Mouse (Mus musculus) heart, embryonic 15.5 days (tissue): ENCODE results near the gene Inava. TPM values are rescaled to one million over a fixed set of nuclear protein-coding genes. Genes with fewer than 3 reads are reported as not detected.

Experiments used
- ATAC-seq: fragments of 200-750 bp; cut with Nextera tagmentation; replicated peaks from 2 replicates; pipeline ENCODE4 v1.8.0; 2017; ENCODE audit warnings: low read depth, moderate TSS enrichment; ENCODE audit not compliant: insufficient number of reproducible peaks, insufficient read depth, low FRiP score
- H3K27ac ChIP-seq: fragments of 300-500 bp; sonication (generic); 2 replicates; pipeline ENCODE4 v1.5.1; 2015; ENCODE audit warnings: mild to moderate bottlenecking, inconsistent platforms
- H3K27me3 ChIP-seq: fragments of 300-500 bp; sonication (generic); 2 replicates; pipeline ENCODE4 v1.6.1; 2015; ENCODE audit warnings: inconsistent platforms
- H3K36me3 ChIP-seq: fragments of 300-500 bp; sonication (generic); 2 replicates; pipeline ENCODE4 v1.6.1; 2015; ENCODE audit warnings: mild to moderate bottlenecking, inconsistent platforms
- H3K4me1 ChIP-seq: fragments of 300-500 bp; sonication (generic); replicated peaks from 2 replicates; pipeline ENCODE4 v1.6.1; 2015; ENCODE audit warnings: inconsistent platforms
- H3K4me2 ChIP-seq: fragments of 300-500 bp; sonication (generic); 2 replicates; pipeline ENCODE4 v1.6.1; 2015; ENCODE audit warnings: inconsistent platforms, mild to moderate bottlenecking, moderate library complexity
- H3K4me3 ChIP-seq: fragments of 300-500 bp; sonication (generic); 2 replicates; pipeline ENCODE4 v1.5.1; 2015; ENCODE audit warnings: mild to moderate bottlenecking, inconsistent platforms
- H3K9ac ChIP-seq: fragments of 300-500 bp; sonication (generic); 2 replicates; pipeline ENCODE4 v1.6.1; 2015; ENCODE audit warnings: mild to moderate bottlenecking, inconsistent platforms
- H3K9me3 ChIP-seq: fragments of 300-500 bp; sonication (generic); replicated peaks from 2 replicates; pipeline ENCODE4 v1.6.1; 2016; ENCODE audit warnings: inconsistent platforms
- WGBS: fragments of 180-500 bp; shearing (Covaris S2); methylation state at CpG from one replicate; pipeline ENCODE4 v1.1.7; 2015; ENCODE audit warnings: mixed read lengths; 5-methylcytosine and 5-hydroxymethylcytosine counted together
- polyA plus RNA-seq: library from polyadenylated mRNA; unstranded; fragments of >200 nt; fragmentation: Nextera tagmentation; extraction: Ambion mirVana; gene quantifications from 2 replicates; pipeline ENCODE4 v1.2.1, GENCODE M21; 2015

Gene Inava
- polyA plus RNA-seq, 1 experiment from 2014 or later: 0.45 TPM

GRCm38 (mm10) chr1:136190033-136190432 lies 44.0 kb downstream of the Inava start:
- Histone ChIP-seq H3K27ac (no peak overlapping the region), H3K9ac (no peak overlapping the region), H3K9me3 (no peaks in the 10 kb centered on the region), H3K4me3 (no peak overlapping the region), H3K36me3 (no peaks in the 10 kb centered on the region), H3K27me3 (no peaks in the 10 kb centered on the region), H3K4me1 (no peaks in the 10 kb centered on the region), H3K4me2 (no peak overlapping the region)
- no peak for ATAC-seq
- WGBS: 85% methylated on average over 5 of the region's 5 CpGs

GRCm38 (mm10) chr1:136179511-136180001 lies 54.5 kb downstream of the Inava start:
- Histone ChIP-seq H3K4me3 (no peak overlapping the region), H3K27me3 (no peaks in the 10 kb centered on the region), H3K36me3 (no peaks in the 10 kb centered on the region), H3K9me3 (no peaks in the 10 kb centered on the region), H3K4me2 (no peak overlapping the region), H3K4me1 (0 out of 2 replicates have a peak, but pooled peaks cover 15% of the 10 kb centered on the region), H3K27ac (no peak overlapping the region), H3K9ac (no peak overlapping the region)
- 40% methylated on average over 2 of the region's 2 CpGs for WGBS
- no peak for ATAC-seq

- 51% methylated on average over 6 of the region's 6 CpGs for WGBS
- Histone ChIP-seq H3K4me1 (peaks cover 16% of the 10 kb centered on the region), H3K4me2 (no peak overlapping the region), H3K4me3 (no peak overlapping the region), H3K27me3 (no peaks in the 10 kb centered on the region), H3K36me3 (no peaks in the 10 kb centered on the region), H3K27ac (no peak overlapping the region), H3K9me3 (no peaks in the 10 kb centered on the region), H3K9ac (no peak overlapping the region)
- no peak; the same call in 1 of the 2 replicates for ATAC-seq
Measured at GRCm38 (mm10) chr1:136178741-136179140, 55.3 kb downstream of the Inava start.

GRCm38 (mm10) chr1:136177085-136177484 lies 57.0 kb downstream of the Inava start:
- H3K4me3 ChIP-seq: no peak overlapping the region
- H3K27ac ChIP-seq: no peak overlapping the region
- no peaks in the 10 kb centered on the region for H3K36me3 ChIP-seq
- peaks cover 20% of the 10 kb centered on the region for H3K4me1 ChIP-seq
- no peaks in the 10 kb centered on the region for H3K9me3 ChIP-seq
- ATAC-seq: no peak
- 75% methylated on average over 2 of the region's 2 CpGs for WGBS
- no peaks in the 10 kb centered on the region for H3K27me3 ChIP-seq
- no peak overlapping the region for H3K4me2 ChIP-seq
- H3K9ac ChIP-seq: no peak overlapping the region

GRCm38 (mm10) chr1:136175183-136175582 lies 58.9 kb downstream of the Inava start:
- Histone ChIP-seq H3K36me3 (no peaks in the 10 kb centered on the region), H3K9ac (no peak overlapping the region), H3K27ac (no peak overlapping the region), H3K4me1 (peaks cover 20% of the 10 kb centered on the region), H3K9me3 (no peaks in the 10 kb centered on the region), H3K27me3 (no peaks in the 10 kb centered on the region), H3K4me2 (no peak overlapping the region), H3K4me3 (no peak overlapping the region)
- WGBS: 39% methylated on average over 6 of the region's 6 CpGs
- no peak for ATAC-seq

GRCm38 (mm10) chr1:136174101-136174606 lies 59.9 kb downstream of the Inava start:
- H3K4me2 ChIP-seq: 0 out of 2 replicates have a peak overlapping the region, but pooled peaks have one; percentile 18

GRCm38 (mm10) chr1:136172696-136173095 lies 61.4 kb downstream of the Inava start:
- Histone ChIP-seq H3K9ac (no peak overlapping the region), H3K36me3 (no peaks in the 10 kb centered on the region), H3K4me3 (no peak overlapping the region), H3K9me3 (no peaks in the 10 kb centered on the region), H3K4me1 (peaks cover 9% of the 10 kb centered on the region), H3K4me2 (no peak overlapping the region), H3K27ac (no peak overlapping the region), H3K27me3 (no peaks in the 10 kb centered on the region; the same call in 1 of the 2 replicates)
- WGBS: 68% methylated on average over 12 of the region's 12 CpGs
- ATAC-seq: no peak

More at GRCm38 (mm10) chr1:136174101-136174606, 59.9 kb downstream of the Inava start:
- no peaks in the 10 kb centered on the region for H3K36me3 ChIP-seq
- no peaks in the 10 kb centered on the region for H3K9me3 ChIP-seq
- no peak overlapping the region for H3K9ac ChIP-seq
- ATAC-seq: no peak
- no peak overlapping the region for H3K27ac ChIP-seq
- WGBS: 27% methylated on average over 13 of the region's 13 CpGs
- H3K4me1 ChIP-seq: peaks cover 17% of the 10 kb centered on the region
- H3K27me3 ChIP-seq: no peaks in the 10 kb centered on the region; the same call in 1 of the 2 replicates
- H3K4me3 ChIP-seq: no peak overlapping the region

- WGBS: 12% methylated on average over 5 of the region's 5 CpGs
- H3K36me3 ChIP-seq: no peaks in the 10 kb centered on the region
- no peaks in the 10 kb centered on the region for H3K9me3 ChIP-seq
- no peaks in the 10 kb centered on the region; the same call in 1 of the 2 replicates for H3K27me3 ChIP-seq
- peak overlapping the region; percentile 31; the same call in 1 of the 2 replicates for H3K4me2 ChIP-seq
- H3K4me3 ChIP-seq: no peak overlapping the region
- H3K4me1 ChIP-seq: peaks cover 9% of the 10 kb centered on the region
- peak; percentile 39; the same call in 1 of the 2 replicates for ATAC-seq
- H3K27ac ChIP-seq: no peak overlapping the region
- H3K9ac ChIP-seq: no peak overlapping the region
Measured at GRCm38 (mm10) chr1:136170109-136170508, 64.0 kb downstream of the Inava start.

- Histone ChIP-seq H3K4me2 (no peak overlapping the region), H3K27ac (no peak overlapping the region), H3K9me3 (no peaks in the 10 kb centered on the region), H3K4me3 (no peak overlapping the region), H3K36me3 (no peaks in the 10 kb centered on the region), H3K27me3 (no peaks in the 10 kb centered on the region; the same call in 1 of the 2 replicates), H3K4me1 (no peaks in the 10 kb centered on the region), H3K9ac (no peak overlapping the region)
- 58% methylated on average over 8 of the region's 8 CpGs for WGBS
- ATAC-seq: peak; percentile 52
Measured at GRCm38 (mm10) chr1:136167657-136168056, 66.4 kb downstream of the Inava start.

- Histone ChIP-seq H3K4me1 (no peaks in the 10 kb centered on the region), H3K27me3 (no peaks in the 10 kb centered on the region; the same call in 1 of the 2 replicates), H3K4me3 (no peak overlapping the region), H3K36me3 (no peaks in the 10 kb centered on the region), H3K27ac (no peak overlapping the region), H3K9me3 (no peaks in the 10 kb centered on the region), H3K4me2 (no peak overlapping the region), H3K9ac (no peak overlapping the region)
- 71% methylated on average over 2 of the region's 2 CpGs for WGBS
- no peak for ATAC-seq
Measured at GRCm38 (mm10) chr1:136165436-136165835, 68.6 kb downstream of the Inava start.
